Mouse (Mus musculus): ENCODE results near the gene Hbp1.

DNA sequence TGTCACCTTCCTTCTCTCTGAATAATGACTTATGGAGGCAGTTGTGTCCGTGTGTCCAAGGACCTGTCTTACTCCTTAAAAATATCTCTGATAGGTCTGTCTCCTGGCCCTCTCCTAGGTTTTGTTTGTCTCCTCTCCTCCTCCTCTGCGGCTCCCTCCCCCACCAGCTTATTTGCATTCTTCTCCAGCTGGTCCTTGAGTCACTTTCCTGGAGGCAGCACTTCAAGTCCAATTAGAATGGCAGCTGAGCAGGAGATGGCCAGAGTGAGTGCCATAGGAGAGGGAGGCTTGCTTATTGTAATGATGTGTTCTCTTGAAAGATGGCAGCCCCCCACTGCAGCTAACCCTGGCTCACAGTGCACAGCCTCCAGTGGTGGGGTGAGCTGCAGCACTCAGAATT lies 54.4 kb downstream of the Hbp1 start:
- no peak for TF ChIP-seq CTCF (conservative IDR thresholded peaks at IDR 0.05; ENCODE audit: low read length)
- no peak for TF ChIP-seq NANOG (IDR thresholded peaks at IDR 0.05; ENCODE audit: borderline replicate concordance, low read length)

Measured in E14TG2a.4 (cell line).